Mouse (Mus musculus): ENCODE data around the gene Inafm1. TPM values are rescaled to one million over a fixed set of nuclear protein-coding genes. Genes with fewer than 3 reads are reported as not detected.

The Inafm1 gene
- 8.9 and 11.3 TPM in 2 replicates for polyA plus RNA-seq (2015; fragmentation: Nextera tagmentation; extraction: Ambion mirVana)

GRCm38 (mm10) chr7:16273081-16273765 lies at the start of gene Inafm1:
Inafm1 (minus strand) TSS chr7:16273617.

GRCm38 (mm10) chr7:16308093-16308492 lies 34.7 kb upstream of the Inafm1 start, which contains the start of gene Bbc3:
Bbc3 (plus strand) TSS chr7:16308393.

DNA sequence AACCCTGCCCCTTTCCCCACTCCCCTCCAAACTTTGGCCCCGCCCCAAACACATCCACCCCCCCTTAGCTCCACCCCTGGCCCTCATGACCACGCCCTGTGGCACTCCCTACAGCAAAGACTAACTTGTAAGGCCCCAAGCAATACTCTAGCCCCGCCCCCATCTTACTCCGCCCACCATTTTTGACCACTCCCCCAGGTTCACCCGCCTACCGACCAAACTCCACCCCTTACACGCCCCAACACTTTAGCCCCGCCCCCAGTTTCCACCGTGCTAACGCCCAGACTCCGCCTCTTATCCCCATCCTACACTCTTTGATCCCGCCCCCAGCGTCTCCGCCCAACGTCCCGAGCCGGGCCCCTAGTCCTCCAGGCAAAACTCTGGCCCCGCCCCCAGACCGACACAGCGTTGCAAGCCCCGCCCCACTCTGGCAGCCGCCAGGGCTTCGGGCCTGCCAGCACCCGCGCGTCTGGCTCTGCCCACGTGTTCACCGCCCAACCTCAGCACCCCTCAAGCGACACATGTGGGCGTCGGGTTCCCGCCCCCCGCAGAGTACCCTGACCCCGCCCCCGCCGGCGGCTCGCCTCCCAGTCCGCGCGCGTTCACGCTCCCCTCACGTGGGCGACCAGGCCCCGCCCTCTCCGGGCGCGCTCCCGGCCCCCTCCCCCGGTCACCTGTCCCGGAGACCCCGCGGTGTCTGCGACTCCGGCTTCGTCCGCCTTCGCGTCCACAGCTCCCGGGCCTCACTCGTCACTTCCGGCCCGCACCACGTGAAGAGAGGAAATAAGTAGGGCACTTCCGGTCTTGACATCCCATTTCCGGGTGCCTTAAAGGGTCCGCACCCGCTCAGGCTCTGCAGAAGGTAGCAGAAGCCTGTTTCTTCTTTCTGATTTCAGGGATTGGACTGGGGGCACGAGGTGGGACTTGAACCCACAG lies 12.9 kb upstream of the Inafm1 start, which contains the start of gene Ccdc9:
Gene Ccdc9, minus strand, starts transcription at position 770 of the 936 bp plus-strand sequence.

GRCm38 (mm10) chr7:16259110-16259590 lies 14.3 kb downstream of the Inafm1 start, which contains the start of gene C5ar1:
C5ar1 (minus strand) TSS chr7:16259540.

DNA sequence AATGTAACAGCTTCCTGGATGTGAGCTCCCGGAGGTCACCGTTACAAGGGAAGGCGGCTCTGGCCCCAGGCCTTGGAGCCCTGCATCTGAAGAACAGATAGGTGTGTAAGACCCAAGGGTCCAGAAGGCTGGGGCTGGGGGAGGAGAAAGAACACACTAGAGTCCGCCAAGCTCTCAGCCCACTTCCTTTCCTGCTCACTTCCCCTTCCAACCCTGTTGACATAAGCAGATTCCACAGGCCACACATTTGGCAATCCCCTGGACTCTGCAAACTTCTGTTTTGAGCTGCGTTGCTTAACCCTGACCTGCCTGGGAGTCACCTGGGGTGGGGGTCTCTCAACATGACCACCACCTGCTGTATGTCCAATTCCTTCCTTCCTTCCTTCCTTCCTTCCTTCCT lies 29.4 kb downstream of the Inafm1 start, which contains the start of gene C5ar2:
Gene C5ar2, minus strand, starts transcription at position 88 of the 400 bp plus-strand sequence.

Other genes with a start within 250 kb of the Inafm1 start
- gene Bicra, start 225.7 kb downstream of the Inafm1 start, polyA plus RNA-seq (2015; fragmentation: Nextera tagmentation; extraction: Ambion mirVana), result 3.2 TPM in 2 replicates
- gene Zfp541, start 211.8 kb downstream of the Inafm1 start, polyA plus RNA-seq (2015; fragmentation: Nextera tagmentation; extraction: Ambion mirVana), result not detected in 2 replicates
- gene Napa, start 175.2 kb downstream of the Inafm1 start, polyA plus RNA-seq (2015; fragmentation: Nextera tagmentation; extraction: Ambion mirVana), result 183 and 189 TPM in 2 replicates
- gene Kptn, start 153.7 kb downstream of the Inafm1 start, polyA plus RNA-seq (2015; fragmentation: Nextera tagmentation; extraction: Ambion mirVana), result 12.5 and 12.6 TPM in 2 replicates
- 0.04 and 0.06 TPM in 2 replicates for gene Slc8a2, start 143.8 kb downstream of the Inafm1 start, polyA plus RNA-seq (2015; fragmentation: Nextera tagmentation; extraction: Ambion mirVana)
- gene Meis3, start 98.5 kb downstream of the Inafm1 start, polyA plus RNA-seq (2015; fragmentation: Nextera tagmentation; extraction: Ambion mirVana), result 8.5 and 11.3 TPM in 2 replicates
- gene Dhx34, start 51.6 kb downstream of the Inafm1 start, polyA plus RNA-seq (2015; fragmentation: Nextera tagmentation; extraction: Ambion mirVana), result 5.0 and 5.1 TPM in 2 replicates
- gene C5ar2, start 29.5 kb downstream of the Inafm1 start, polyA plus RNA-seq (2015; fragmentation: Nextera tagmentation; extraction: Ambion mirVana), result 0.13 and 0.17 TPM in 2 replicates
- gene C5ar1, start 14.1 kb downstream of the Inafm1 start, polyA plus RNA-seq (2015; fragmentation: Nextera tagmentation; extraction: Ambion mirVana), result 4.4 and 6.7 TPM in 2 replicates
- gene Ccdc9, start 13.2 kb upstream of the Inafm1 start, polyA plus RNA-seq (2015; fragmentation: Nextera tagmentation; extraction: Ambion mirVana), result 7.5 and 10.2 TPM in 2 replicates
- 4.0 and 8.4 TPM in 2 replicates for gene Bbc3, start 34.8 kb upstream of the Inafm1 start, polyA plus RNA-seq (2015; fragmentation: Nextera tagmentation; extraction: Ambion mirVana)
- gene Sae1, start 114.2 kb upstream of the Inafm1 start, polyA plus RNA-seq (2015; fragmentation: Nextera tagmentation; extraction: Ambion mirVana), result 73.8 and 87.4 TPM in 2 replicates
- gene Zc3h4, start 127.3 kb upstream of the Inafm1 start, polyA plus RNA-seq (2015; fragmentation: Nextera tagmentation; extraction: Ambion mirVana), result 5.2 and 6.1 TPM in 2 replicates
- gene Tmem160, start 179.2 kb upstream of the Inafm1 start, polyA plus RNA-seq (2015; fragmentation: Nextera tagmentation; extraction: Ambion mirVana), result 37.5 and 38.7 TPM in 2 replicates
- gene Npas1, start 204.1 kb upstream of the Inafm1 start, polyA plus RNA-seq (2015; fragmentation: Nextera tagmentation; extraction: Ambion mirVana), result not detected in 2 replicates

All from skeletal muscle tissue, postnatal 0 days (tissue).